Mouse (Mus musculus) limb, embryonic 13.5 days (tissue): ENCODE results near the gene BC034090. TPM values are rescaled to one million over a fixed set of nuclear protein-coding genes. Genes with fewer than 3 reads are reported as not detected.
"Not testable (repeated sequence)": the region's sequence is repeated elsewhere in the genome, so short reads cannot be mapped to it uniquely, and the experiment has no call there.

Experiments used
- ATAC-seq: fragments of 200-750 bp; cut with Nextera tagmentation; 2 replicates; pipeline ENCODE4 v1.8.0; 2017; ENCODE audit warnings: low read depth, moderate number of reproducible peaks, moderate TSS enrichment; ENCODE audit not compliant: low FRiP score
- H3K27ac ChIP-seq: fragments of 300-500 bp; sonication (generic); 2 replicates; pipeline ENCODE4 v1.5.1; 2015; ENCODE audit warnings: inconsistent platforms, mild to moderate bottlenecking, moderate library complexity
- H3K27me3 ChIP-seq: fragments of 300-500 bp; sonication (generic); 2 replicates; pipeline ENCODE4 v1.6.1; 2015; ENCODE audit warnings: mild to moderate bottlenecking, inconsistent platforms
- H3K36me3 ChIP-seq: fragments of 300-500 bp; sonication (generic); 2 replicates; pipeline ENCODE4 v1.6.1; 2015; ENCODE audit warnings: inconsistent platforms, mild to moderate bottlenecking, moderate library complexity
- H3K4me1 ChIP-seq: fragments of 300-500 bp; sonication (generic); 2 replicates; pipeline ENCODE4 v1.6.1; 2015; ENCODE audit warnings: inconsistent platforms
- H3K4me2 ChIP-seq: fragments of 300-500 bp; sonication (generic); replicated peaks from 2 replicates; pipeline ENCODE4 v1.6.1; 2015; ENCODE audit warnings: inconsistent platforms, mild to moderate bottlenecking, moderate library complexity
- H3K4me3 ChIP-seq: fragments of 300-500 bp; sonication (generic); 2 replicates; pipeline ENCODE4 v1.5.1; 2015; ENCODE audit warnings: moderate library complexity, mild to moderate bottlenecking, inconsistent platforms
- H3K9ac ChIP-seq: fragments of 300-500 bp; sonication (generic); 2 replicates; pipeline ENCODE4 v1.6.1; 2015; ENCODE audit warnings: mild to moderate bottlenecking, inconsistent platforms
- H3K9me3 ChIP-seq: fragments of 300-500 bp; sonication (generic); 2 replicates; pipeline ENCODE4 v1.6.1; 2016; ENCODE audit warnings: inconsistent platforms
- WGBS: fragments of 180-500 bp; shearing (Covaris S2); methylation state at CpG from one replicate; pipeline ENCODE4 v1.1.7; 2015; 5-methylcytosine and 5-hydroxymethylcytosine counted together
- polyA plus RNA-seq: library from polyadenylated mRNA; unstranded; fragments of >200 nt; fragmentation: Nextera tagmentation; extraction: Ambion mirVana; gene quantifications from 2 replicates; pipeline ENCODE4 v1.2.1, GENCODE M21; 2015

BC034090 gene
- polyA plus RNA-seq, 1 experiment from 2014 or later: 9.1 TPM

GRCm38 (mm10) chr1:155200967-155201366, 43.3 kb downstream of the BC034090 start:
- Histone ChIP-seq H3K27me3 (no peaks in the 10 kb centered on the region), H3K9me3 (no peaks in the 10 kb centered on the region), H3K27ac (no peak overlapping the region), H3K36me3 (peaks cover 60% of the 10 kb centered on the region), H3K9ac (no peak overlapping the region), H3K4me1 (peaks cover 38% of the 10 kb centered on the region), H3K4me3 (no peak overlapping the region), H3K4me2 (no peak overlapping the region)
- WGBS: 49% methylated on average over 2 of the region's 2 CpGs
- ATAC-seq: no peak

DNA sequence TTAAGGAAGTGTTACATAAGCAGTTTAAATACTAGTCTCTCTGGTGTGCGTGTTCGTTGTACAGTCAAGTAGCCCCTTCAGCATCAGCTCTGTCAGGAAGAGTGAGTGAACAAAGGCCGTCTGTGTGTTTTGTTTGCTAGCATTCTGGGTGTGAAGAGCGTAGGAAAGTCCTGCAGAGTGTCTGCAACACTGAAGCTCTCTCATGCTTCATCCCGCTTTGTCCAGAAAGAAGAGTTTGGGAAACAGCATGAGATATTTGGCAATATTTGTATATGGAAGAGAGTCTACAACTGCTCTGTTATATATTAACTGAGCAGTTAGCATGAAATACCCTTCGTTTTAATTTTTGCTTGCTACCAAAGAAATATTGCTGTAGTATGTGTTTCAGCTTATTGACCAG, 44.7 kb downstream of the BC034090 start:
- no peak overlapping the region for H3K4me2 ChIP-seq
- H3K27ac ChIP-seq: no peak overlapping the region
- peaks cover 74% of the 10 kb centered on the region for H3K36me3 ChIP-seq
- WGBS: 88% methylated on average over 6 of the region's 6 CpGs
- H3K9me3 ChIP-seq: no peaks in the 10 kb centered on the region
- H3K9ac ChIP-seq: no peak overlapping the region
- H3K4me1 ChIP-seq: peaks cover 24% of the 10 kb centered on the region
- no peaks in the 10 kb centered on the region for H3K27me3 ChIP-seq
- no peak for ATAC-seq
- no peak overlapping the region for H3K4me3 ChIP-seq

DNA sequence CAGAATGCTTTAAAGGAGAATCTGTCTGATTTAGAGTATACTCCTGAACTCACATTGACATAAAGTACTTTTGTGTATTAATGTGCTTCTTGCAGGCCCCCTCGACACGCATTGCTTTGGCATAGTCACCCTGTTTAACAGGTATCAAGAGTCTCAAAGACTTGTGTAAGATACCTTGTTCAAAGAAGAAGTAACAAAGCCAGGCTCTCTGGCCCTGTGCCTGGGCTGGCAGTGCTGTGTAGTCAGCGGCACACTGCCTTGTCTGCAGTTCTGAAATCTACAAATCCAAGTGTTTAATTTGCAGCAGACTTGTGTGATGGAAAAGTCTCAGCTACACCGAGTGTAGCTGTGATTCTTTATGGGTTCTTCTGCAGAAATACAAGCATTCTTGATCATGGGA, 47.6 kb downstream of the BC034090 start:
- 78% methylated on average over 4 of the region's 4 CpGs for WGBS
- H3K9me3 ChIP-seq: no peaks in the 10 kb centered on the region
- peaks cover 74% of the 10 kb centered on the region for H3K36me3 ChIP-seq
- H3K27me3 ChIP-seq: no peaks in the 10 kb centered on the region
- H3K4me1 ChIP-seq: peaks cover 13% of the 10 kb centered on the region
- no peak for ATAC-seq
- no peak overlapping the region for H3K4me3 ChIP-seq
- no peak overlapping the region for H3K9ac ChIP-seq
- no peak overlapping the region for H3K4me2 ChIP-seq
- no peak overlapping the region for H3K27ac ChIP-seq

GRCm38 (mm10) chr1:155192805-155193368, 51.4 kb downstream of the BC034090 start:
- peaks cover 10% of the 10 kb centered on the region; the same call in 1 of the 2 replicates for H3K4me1 ChIP-seq
- no peaks in the 10 kb centered on the region for H3K27me3 ChIP-seq
- no peak overlapping the region for H3K4me3 ChIP-seq
- 65% methylated on average over 15 of the region's 15 CpGs for WGBS
- H3K27ac ChIP-seq: no peak overlapping the region
- H3K9me3 ChIP-seq: no peaks in the 10 kb centered on the region
- H3K4me2 ChIP-seq: no peak overlapping the region
- H3K36me3 ChIP-seq: peaks cover 80% of the 10 kb centered on the region
- H3K9ac ChIP-seq: no peak overlapping the region
- no peak for ATAC-seq

DNA sequence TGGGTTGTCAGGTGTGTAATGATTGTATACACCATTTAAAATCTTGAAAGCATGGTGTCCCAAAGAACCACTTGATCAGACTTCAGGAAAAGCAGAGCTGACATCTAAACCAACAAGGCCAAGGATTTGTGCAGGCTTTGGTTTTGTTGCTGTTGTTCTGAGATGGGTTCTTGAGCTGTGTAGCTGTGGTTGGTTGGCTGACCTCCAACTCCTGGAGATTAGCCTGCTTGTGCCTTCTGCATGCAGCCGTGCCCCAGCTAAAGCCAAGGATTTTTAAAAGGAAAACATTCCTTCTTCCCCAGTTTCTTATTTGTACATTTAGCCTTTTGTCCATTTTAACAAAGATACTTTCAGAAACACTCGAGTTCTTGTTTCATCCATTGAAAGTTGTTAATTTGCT, 52.6 kb downstream of the BC034090 start:
- peaks cover 77% of the 10 kb centered on the region for H3K36me3 ChIP-seq
- ATAC-seq: no peak
- peaks cover 10% of the 10 kb centered on the region; the same call in 1 of the 2 replicates for H3K4me1 ChIP-seq
- no peaks in the 10 kb centered on the region for H3K9me3 ChIP-seq
- 78% methylated on average over 2 of the region's 2 CpGs for WGBS
- no peak overlapping the region for H3K9ac ChIP-seq
- no peak overlapping the region for H3K27ac ChIP-seq
- H3K4me3 ChIP-seq: no peak overlapping the region
- no peak overlapping the region for H3K4me2 ChIP-seq
- H3K27me3 ChIP-seq: no peaks in the 10 kb centered on the region

- no peak overlapping the region for H3K4me2 ChIP-seq
- H3K27ac ChIP-seq: no peak overlapping the region
- H3K4me1 ChIP-seq: peaks cover 13% of the 10 kb centered on the region
- no peak overlapping the region for H3K9ac ChIP-seq
- H3K27me3 ChIP-seq: no peaks in the 10 kb centered on the region
- WGBS: 89% methylated on average over 8 of the region's 8 CpGs
- H3K9me3 ChIP-seq: no peaks in the 10 kb centered on the region
- no peak overlapping the region for H3K4me3 ChIP-seq
- ATAC-seq: no peak
- H3K36me3 ChIP-seq: peaks cover 76% of the 10 kb centered on the region
These were observed 53.0 kb downstream of the BC034090 start for GRCm38 (mm10) chr1:155191219-155191618.

GRCm38 (mm10) chr1:155188656-155189055, 55.6 kb downstream of the BC034090 start:
- WGBS: 89% methylated on average over 4 of the region's 4 CpGs
- no peak for ATAC-seq
- H3K36me3 ChIP-seq: peaks cover 59% of the 10 kb centered on the region

GRCm38 (mm10) chr1:155184191-155184590, 60.1 kb downstream of the BC034090 start:
- H3K9ac ChIP-seq: no peak overlapping the region
- no peak overlapping the region for H3K27ac ChIP-seq
- peaks cover 49% of the 10 kb centered on the region for H3K36me3 ChIP-seq
- no peak for ATAC-seq
- no peak overlapping the region for H3K4me2 ChIP-seq
- no peak overlapping the region for H3K4me3 ChIP-seq
- WGBS: 77% methylated on average over 3 of the region's 3 CpGs
- H3K27me3 ChIP-seq: no peaks in the 10 kb centered on the region
- H3K4me1 ChIP-seq: peaks cover 3% of the 10 kb centered on the region; the same call in 1 of the 2 replicates
- no peaks in the 10 kb centered on the region for H3K9me3 ChIP-seq

More at GRCm38 (mm10) chr1:155188656-155189055, 55.6 kb downstream of the BC034090 start:
- no peaks in the 10 kb centered on the region for H3K27me3 ChIP-seq
- H3K27ac ChIP-seq: no peak overlapping the region
- H3K9ac ChIP-seq: no peak overlapping the region
- H3K9me3 ChIP-seq: no peaks in the 10 kb centered on the region
- H3K4me2 ChIP-seq: no peak overlapping the region
- no peak overlapping the region for H3K4me3 ChIP-seq
- peaks cover 13% of the 10 kb centered on the region for H3K4me1 ChIP-seq

DNA sequence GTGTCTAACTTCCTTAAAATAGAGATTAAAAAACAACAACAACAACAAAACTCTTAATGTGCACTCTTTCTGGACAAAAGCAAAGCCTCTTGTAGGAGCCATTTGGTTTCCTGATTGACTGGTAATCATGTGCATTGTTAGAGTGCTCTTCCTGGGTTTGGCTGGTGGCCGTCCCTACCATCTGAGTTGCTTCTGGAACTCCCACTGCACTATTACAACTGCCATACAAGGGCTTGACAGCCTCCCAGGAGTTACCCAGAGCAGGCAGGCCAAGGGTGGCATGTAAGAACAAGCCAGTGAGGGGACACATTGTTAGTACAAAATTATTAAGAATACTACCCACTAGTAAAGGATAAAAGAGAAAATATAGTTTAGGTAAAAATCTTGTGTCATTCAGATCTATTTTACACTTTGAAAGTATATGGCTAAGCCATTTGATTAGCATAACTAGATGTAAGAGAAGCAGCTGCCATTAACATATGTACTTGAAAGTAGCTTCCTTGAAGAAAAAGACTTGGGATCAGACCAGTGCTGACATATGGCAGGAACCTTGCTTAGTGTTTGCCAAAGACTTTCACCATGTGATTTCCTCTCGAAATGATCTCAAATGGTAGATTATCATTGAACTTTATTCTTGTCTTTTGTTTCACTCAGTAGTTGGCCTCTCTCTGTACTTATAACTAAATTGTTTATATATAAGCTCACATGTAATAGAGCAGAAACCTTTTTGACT, 65.9 kb downstream of the BC034090 start:
- H3K4me1 ChIP-seq: no peaks in the 10 kb centered on the region
- H3K9ac ChIP-seq: no peak overlapping the region
- H3K36me3 ChIP-seq: peaks cover 52% of the 10 kb centered on the region
- WGBS: 77% methylated on average over 2 of the region's 2 CpGs
- no peaks in the 10 kb centered on the region for H3K27me3 ChIP-seq
- H3K9me3 ChIP-seq: no peaks in the 10 kb centered on the region
- no peak overlapping the region for H3K4me3 ChIP-seq
- no peak for ATAC-seq
- no peak overlapping the region for H3K27ac ChIP-seq
- H3K4me2 ChIP-seq: no peak overlapping the region

DNA sequence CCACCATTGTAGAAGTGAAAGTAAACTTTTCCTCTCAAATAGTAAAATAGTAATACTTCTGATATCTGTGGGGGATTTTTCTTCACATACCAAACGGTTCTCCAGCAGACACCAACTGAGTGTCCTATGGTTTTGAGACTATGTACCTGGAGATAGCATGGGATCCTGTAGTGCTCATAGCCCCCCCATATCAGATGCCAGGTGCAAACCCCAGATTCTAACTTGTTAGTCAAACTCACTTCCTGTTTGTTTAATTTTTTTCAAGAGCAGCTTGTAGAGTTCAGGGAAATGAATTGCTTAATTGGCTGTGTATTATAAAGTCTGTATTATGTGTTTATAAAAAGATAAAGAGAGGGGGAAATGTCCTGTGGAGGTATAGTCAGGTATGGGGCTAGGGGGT, 69.8 kb downstream of the BC034090 start:
- Histone ChIP-seq H3K9me3 (no peaks in the 10 kb centered on the region), H3K36me3 (peaks cover 32% of the 10 kb centered on the region), H3K27me3 (no peaks in the 10 kb centered on the region), H3K4me2 (no peak overlapping the region), H3K9ac (no peak overlapping the region), H3K4me3 (no peak overlapping the region), H3K27ac (no peak overlapping the region), H3K4me1 (no peaks in the 10 kb centered on the region)
- 83% methylated on average over 1 of the region's 1 CpGs for WGBS
- no peak for ATAC-seq

- H3K4me1 ChIP-seq, H3K27me3 ChIP-seq, H3K4me2 ChIP-seq, H3K4me3 ChIP-seq, ATAC-seq, H3K9me3 ChIP-seq, H3K9ac ChIP-seq, H3K27ac ChIP-seq: not testable (repeated sequence)
- peaks cover 24% of the 10 kb centered on the region for H3K36me3 ChIP-seq
- 69% methylated on average over 1 of the region's 1 CpGs for WGBS
These were observed 70.6 kb downstream of the BC034090 start for GRCm38 (mm10) chr1:155173644-155174016.

DNA sequence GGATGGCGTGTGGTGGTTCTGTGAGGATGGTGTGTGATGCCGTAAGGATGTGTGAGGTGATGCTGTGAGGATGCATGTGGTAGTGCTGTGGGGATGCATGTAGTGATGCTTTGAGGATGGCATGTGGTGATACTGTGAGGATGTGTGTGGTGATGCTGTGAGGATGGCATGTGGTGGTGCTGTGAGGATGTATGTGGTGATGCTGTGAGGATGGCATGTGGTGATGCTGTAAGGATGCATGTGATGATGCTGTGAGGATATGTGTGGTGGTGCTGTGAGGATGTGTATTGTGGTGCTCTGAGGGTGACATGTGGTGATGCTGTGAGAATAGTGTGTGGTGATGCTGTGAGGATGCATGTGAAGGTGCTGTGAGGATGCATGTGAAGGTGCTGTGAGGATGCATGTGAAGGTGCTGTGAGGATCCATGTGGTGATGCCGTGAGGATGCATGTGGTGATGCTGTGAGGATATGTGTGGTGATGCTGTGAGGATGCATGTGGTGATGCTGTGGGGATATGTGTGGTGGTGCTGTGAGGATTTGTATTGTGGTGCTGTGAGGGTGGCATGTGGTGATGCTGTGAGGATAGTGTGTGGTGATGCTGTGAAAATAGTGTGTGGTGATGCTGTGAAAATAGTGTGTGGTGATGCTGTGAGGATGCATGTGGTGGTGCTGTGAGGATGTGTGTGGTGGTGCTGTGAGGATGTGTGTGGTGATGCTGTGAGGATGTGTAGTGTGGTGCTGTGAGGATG, 71.2 kb downstream of the BC034090 start:
- Histone ChIP-seq H3K4me3 (no peak overlapping the region), H3K36me3 (peaks cover 18% of the 10 kb centered on the region), H3K9ac (no peak overlapping the region), H3K4me1 (no peaks in the 10 kb centered on the region), H3K9me3 (no peaks in the 10 kb centered on the region), H3K27me3 (no peaks in the 10 kb centered on the region), H3K27ac (no peak overlapping the region), H3K4me2 (no peak overlapping the region)
- 91% methylated on average over 3 of the region's 3 CpGs for WGBS
- ATAC-seq: no peak
